Mouse (Mus musculus) forebrain, embryonic 13.5 days (tissue): ENCODE data around the gene Cacna1d. TPM values are rescaled to one million over a fixed set of nuclear protein-coding genes. Genes with fewer than 3 reads are reported as not detected.

Experiments
- ATAC-seq: fragments of 200-750 bp; cut with Nextera tagmentation; 2 replicates; pipeline ENCODE4 v1.8.0; 2017
- H3K27ac ChIP-seq: fragments of 300-500 bp; sonication (generic); 2 replicates; pipeline ENCODE4 v1.5.1; 2015; ENCODE audit warnings: inconsistent platforms, mild to moderate bottlenecking, moderate library complexity
- H3K27me3 ChIP-seq: fragments of 300-500 bp; sonication (generic); 2 replicates; pipeline ENCODE4 v1.6.1; 2015; ENCODE audit warnings: mild to moderate bottlenecking, inconsistent platforms
- H3K36me3 ChIP-seq: fragments of 300-500 bp; sonication (generic); 2 replicates; pipeline ENCODE4 v1.6.1; 2015; ENCODE audit warnings: mild to moderate bottlenecking, inconsistent platforms; ENCODE audit not compliant: poor library complexity, severe bottlenecking
- H3K4me1 ChIP-seq: fragments of 300-500 bp; sonication (generic); 2 replicates; pipeline ENCODE4 v1.6.1; 2015; ENCODE audit warnings: inconsistent platforms
- H3K4me2 ChIP-seq: fragments of 300-500 bp; sonication (generic); 2 replicates; pipeline ENCODE4 v1.6.1; 2015; ENCODE audit warnings: inconsistent platforms, mild to moderate bottlenecking, moderate library complexity
- H3K4me3 ChIP-seq: fragments of 300-500 bp; sonication (generic); 2 replicates; pipeline ENCODE4 v1.5.1; 2015; ENCODE audit warnings: mild to moderate bottlenecking, inconsistent platforms
- H3K9ac ChIP-seq: fragments of 300-500 bp; sonication (generic); 2 replicates; pipeline ENCODE4 v1.6.1; 2015; ENCODE audit warnings: mild to moderate bottlenecking, inconsistent platforms
- H3K9me3 ChIP-seq: fragments of 300-500 bp; sonication (generic); replicated peaks from 2 replicates; pipeline ENCODE4 v1.6.1; 2016; ENCODE audit warnings: inconsistent platforms
- WGBS: fragments of 180-500 bp; shearing (Covaris S2); methylation state at CpG from one replicate; pipeline ENCODE4 v1.1.7; 2015; 5-methylcytosine and 5-hydroxymethylcytosine counted together
- polyA plus RNA-seq: library from polyadenylated mRNA; unstranded; fragments of >200 nt; fragmentation: Nextera tagmentation; extraction: Ambion mirVana; gene quantifications from 2 replicates; pipeline ENCODE4 v1.2.1, GENCODE M21; 2015

The Cacna1d gene
- polyA plus RNA-seq, 1 experiment from 2014 or later, result 4.5 TPM

DNA sequence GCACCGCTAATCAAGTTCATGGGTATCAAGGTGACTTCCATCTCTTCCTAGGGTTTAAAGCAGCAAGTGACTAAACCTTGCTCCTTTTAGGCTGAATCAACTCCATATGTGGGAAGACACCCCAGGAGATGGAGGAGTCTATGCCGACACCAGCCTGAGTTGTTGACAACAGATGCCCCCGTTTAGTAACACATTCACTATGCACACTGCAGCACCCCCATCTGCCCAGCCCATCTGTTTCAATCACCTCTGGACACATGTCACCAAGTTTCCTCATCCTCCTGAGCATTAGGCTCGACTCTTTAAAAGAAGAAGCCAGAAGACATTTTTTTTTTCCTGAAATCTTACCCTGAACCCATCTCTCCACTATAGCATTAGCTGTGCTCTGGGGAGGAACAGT lies 242.4 kb downstream of the Cacna1d start:
- Histone ChIP-seq H3K9me3 (no peaks in the 10 kb centered on the region), H3K4me3 (no peak overlapping the region), H3K27me3 (no peaks in the 10 kb centered on the region), H3K36me3 (no peaks in the 10 kb centered on the region), H3K4me2 (no peak overlapping the region), H3K27ac (no peak overlapping the region), H3K4me1 (no peaks in the 10 kb centered on the region), H3K9ac (no peak overlapping the region)
- ATAC-seq, result no peak
- WGBS, result 80% methylated on average over 4 of the region's 4 CpGs

DNA sequence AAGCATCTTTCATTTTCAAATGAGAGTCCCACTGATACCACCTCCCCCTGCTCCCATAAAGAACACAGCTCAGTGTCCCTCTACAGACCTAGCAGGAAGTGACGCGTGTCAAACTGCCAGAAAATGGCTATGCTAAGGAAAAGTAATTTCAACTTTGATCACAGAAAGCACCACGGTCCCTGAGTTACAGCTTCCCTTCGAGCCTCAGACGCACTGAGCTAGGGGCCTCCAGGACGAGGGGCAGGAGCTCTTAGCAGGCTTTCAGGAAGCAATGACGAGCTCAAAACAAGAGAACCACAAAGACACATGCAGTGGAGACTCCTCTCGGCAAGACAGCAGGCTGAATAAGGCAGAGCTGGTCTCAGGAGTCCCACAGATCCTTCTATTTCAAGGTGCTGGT lies 243.1 kb downstream of the Cacna1d start:
- 71% methylated on average over 8 of the region's 8 CpGs for WGBS
- Histone ChIP-seq H3K4me3 (no peak overlapping the region), H3K9ac (no peak overlapping the region), H3K27me3 (no peaks in the 10 kb centered on the region), H3K4me2 (no peak overlapping the region), H3K36me3 (no peaks in the 10 kb centered on the region), H3K27ac (no peak overlapping the region), H3K9me3 (no peaks in the 10 kb centered on the region), H3K4me1 (no peaks in the 10 kb centered on the region)
- ATAC-seq, result no peak

DNA sequence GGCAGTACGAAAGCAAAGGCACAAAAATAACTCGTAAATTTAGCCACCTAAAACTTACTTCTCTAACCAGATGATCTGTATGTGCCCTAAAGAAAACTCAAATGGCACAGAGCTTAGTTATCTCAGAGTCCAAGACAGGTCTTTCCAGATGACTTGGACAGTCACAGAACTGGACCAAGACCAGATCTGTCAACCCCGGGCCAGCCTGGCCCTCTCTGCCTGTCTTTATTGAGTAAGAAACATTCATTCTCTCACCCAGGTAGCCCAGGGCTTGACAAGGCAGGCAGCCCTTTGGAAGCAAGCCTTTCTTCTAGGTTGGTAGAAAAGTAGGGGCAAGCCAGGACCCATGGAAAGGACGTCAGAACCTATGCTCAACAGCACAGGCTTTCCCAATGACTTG lies 243.6 kb downstream of the Cacna1d start:
- Histone ChIP-seq H3K4me2 (no peak overlapping the region), H3K4me3 (no peak overlapping the region), H3K27ac (no peak overlapping the region), H3K27me3 (no peaks in the 10 kb centered on the region), H3K36me3 (no peaks in the 10 kb centered on the region), H3K9me3 (no peaks in the 10 kb centered on the region), H3K4me1 (no peaks in the 10 kb centered on the region), H3K9ac (no peak overlapping the region)
- WGBS, result 89% methylated on average over 4 of the region's 4 CpGs
- ATAC-seq, result no peak

DNA sequence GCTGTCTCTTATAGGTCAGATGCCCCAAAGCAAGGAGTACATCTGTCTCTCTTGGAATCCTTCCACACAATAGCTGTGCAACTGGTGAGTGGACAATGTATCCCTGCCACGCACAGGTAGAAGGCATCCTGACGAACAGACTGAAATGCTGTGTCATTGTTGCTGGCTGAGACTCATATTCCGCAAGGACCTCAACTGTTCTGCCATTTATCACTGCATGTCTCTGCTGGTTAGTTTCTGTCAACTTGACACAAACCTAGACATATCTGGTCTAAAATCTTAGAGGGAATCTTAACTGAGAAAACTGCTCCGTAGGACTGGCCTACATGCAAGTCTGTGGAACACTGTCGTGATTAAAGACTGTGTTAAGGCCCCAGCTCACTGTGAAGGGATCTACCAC lies 246.5 kb downstream of the Cacna1d start:
- H3K4me3 ChIP-seq, result no peak overlapping the region
- no peaks in the 10 kb centered on the region for H3K27me3 ChIP-seq
- H3K9ac ChIP-seq, result no peak overlapping the region
- no peaks in the 10 kb centered on the region for H3K36me3 ChIP-seq
- H3K4me1 ChIP-seq, result no peaks in the 10 kb centered on the region
- H3K4me2 ChIP-seq, result no peak overlapping the region
- 92% methylated on average over 5 of the region's 5 CpGs for WGBS
- no peak overlapping the region for H3K27ac ChIP-seq
- no peak for ATAC-seq
- no peaks in the 10 kb centered on the region for H3K9me3 ChIP-seq

DNA sequence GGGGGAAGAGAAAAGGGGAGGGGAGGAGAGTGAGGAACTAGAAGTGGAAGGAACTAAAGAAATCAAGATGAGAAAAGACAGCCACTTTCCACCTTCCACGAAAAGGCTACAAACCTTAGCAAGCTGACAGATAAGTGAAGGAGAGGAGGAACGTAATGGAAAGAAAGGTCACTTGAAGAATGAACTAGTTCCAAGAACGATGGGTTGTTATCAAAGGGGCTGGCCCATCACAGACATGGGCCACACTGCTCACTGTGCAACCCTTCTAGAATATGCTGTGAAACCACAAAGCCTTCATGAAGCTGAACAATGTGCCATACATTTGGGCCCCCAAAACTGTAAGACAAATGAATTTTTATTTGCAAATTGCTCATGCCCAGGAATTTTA lies 248.4 kb downstream of the Cacna1d start:
- Histone ChIP-seq H3K4me3 (no peak overlapping the region), H3K27ac (no peak overlapping the region), H3K4me1 (no peaks in the 10 kb centered on the region), H3K9ac (no peak overlapping the region), H3K27me3 (no peaks in the 10 kb centered on the region), H3K9me3 (no peaks in the 10 kb centered on the region), H3K4me2 (no peak overlapping the region), H3K36me3 (no peaks in the 10 kb centered on the region)
- no peak for ATAC-seq
- 84% methylated on average over 3 of the region's 3 CpGs for WGBS

DNA sequence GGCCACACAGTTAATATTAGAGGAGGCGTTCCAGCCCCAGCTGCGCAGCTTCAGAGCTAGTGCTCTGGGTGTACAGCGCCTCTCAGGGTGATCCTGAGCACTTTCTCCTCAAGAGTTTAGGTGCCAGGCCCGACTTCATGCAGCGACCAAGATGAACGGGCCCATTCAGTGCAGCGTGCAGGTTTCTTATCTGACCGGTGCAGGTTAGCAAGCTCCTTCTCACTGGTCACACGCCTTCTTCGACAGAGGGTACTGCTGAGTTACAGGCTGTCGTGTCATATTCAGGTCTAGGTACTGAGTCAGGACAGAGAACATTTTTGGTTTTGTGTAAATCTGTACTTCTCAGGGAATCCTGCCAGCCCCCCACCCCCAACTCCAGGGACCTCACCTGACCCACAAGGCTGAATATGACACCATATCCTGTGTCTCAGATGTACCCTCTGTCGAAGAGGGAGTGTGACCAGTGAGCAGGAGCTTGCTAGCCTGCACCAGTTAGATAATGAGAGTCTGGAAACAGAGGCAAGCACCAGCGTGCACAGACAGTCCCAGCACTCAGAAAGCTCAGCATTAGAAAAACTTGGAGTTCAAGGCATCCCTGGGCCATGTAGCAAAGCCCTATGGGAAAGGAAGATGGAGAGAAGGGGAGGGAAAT lies 249.0 kb downstream of the Cacna1d start:
- H3K9me3 ChIP-seq, result no peaks in the 10 kb centered on the region
- no peaks in the 10 kb centered on the region for H3K27me3 ChIP-seq
- no peak overlapping the region for H3K4me3 ChIP-seq
- no peak overlapping the region for H3K9ac ChIP-seq
- H3K27ac ChIP-seq, result no peak overlapping the region
- no peaks in the 10 kb centered on the region for H3K36me3 ChIP-seq
- no peaks in the 10 kb centered on the region for H3K4me1 ChIP-seq
- no peak overlapping the region for H3K4me2 ChIP-seq
- no peak for ATAC-seq
- WGBS, result 89% methylated on average over 13 of the region's 13 CpGs

DNA sequence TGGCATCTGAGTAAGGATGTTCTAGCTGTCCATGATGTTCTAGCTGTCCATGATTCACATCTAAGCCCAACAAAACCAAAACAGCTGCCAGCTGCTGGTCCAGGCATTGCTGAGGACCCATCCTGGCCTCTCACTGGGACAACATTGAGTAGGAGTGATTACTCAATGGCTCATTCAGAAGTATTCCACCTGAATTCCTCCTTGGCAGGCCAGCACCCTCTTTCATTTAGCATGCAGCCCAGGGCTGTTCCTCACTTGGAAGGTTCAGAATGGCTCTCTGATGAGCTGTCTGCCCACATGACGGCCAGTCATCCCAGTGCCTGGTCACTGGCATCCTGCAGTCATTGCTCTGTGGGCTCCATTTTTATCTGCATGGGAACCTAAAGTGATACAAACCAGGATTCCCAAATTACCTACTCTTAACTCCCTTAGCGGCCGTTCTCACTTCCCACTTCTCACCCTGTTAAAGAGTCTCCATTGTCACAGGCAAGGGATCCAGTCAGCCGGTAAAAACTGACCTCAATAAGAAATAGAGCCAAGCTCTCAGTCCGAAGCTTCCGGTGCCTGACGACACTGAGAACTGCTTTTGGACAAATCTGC lies 250.2 kb downstream of the Cacna1d start:
- Histone ChIP-seq H3K4me1 (no peaks in the 10 kb centered on the region), H3K36me3 (no peaks in the 10 kb centered on the region), H3K9me3 (no peaks in the 10 kb centered on the region), H3K27me3 (no peaks in the 10 kb centered on the region), H3K4me2 (no peak overlapping the region), H3K9ac (no peak overlapping the region), H3K27ac (no peak overlapping the region), H3K4me3 (no peak overlapping the region)
- WGBS, result 69% methylated on average over 7 of the region's 7 CpGs
- ATAC-seq, result no peak

DNA sequence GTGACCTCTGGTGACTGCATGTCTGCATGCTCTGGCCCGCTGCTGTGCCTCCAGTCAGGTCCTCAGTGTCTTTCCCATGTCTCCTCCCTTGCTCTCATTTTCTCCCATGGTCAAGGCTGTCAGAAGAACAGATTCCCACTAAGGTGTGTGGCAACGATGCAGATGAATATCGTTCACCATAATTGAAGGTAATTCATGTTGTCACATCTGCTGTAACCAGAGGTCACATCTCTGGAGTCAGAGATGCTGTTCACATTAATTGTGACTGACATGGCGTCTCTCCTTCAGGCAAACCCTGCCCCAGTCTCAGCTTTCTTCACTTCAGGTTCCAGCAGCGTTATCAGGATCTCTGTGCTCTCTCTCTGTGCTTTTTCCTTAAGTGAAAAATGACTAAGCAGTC lies 252.4 kb downstream of the Cacna1d start:
- Histone ChIP-seq H3K9me3 (no peaks in the 10 kb centered on the region), H3K4me3 (no peak overlapping the region), H3K27ac (no peak overlapping the region), H3K9ac (no peak overlapping the region), H3K4me2 (no peak overlapping the region), H3K27me3 (no peaks in the 10 kb centered on the region), H3K36me3 (no peaks in the 10 kb centered on the region), H3K4me1 (no peaks in the 10 kb centered on the region)
- 88% methylated on average over 5 of the region's 5 CpGs for WGBS
- ATAC-seq, result no peak

DNA sequence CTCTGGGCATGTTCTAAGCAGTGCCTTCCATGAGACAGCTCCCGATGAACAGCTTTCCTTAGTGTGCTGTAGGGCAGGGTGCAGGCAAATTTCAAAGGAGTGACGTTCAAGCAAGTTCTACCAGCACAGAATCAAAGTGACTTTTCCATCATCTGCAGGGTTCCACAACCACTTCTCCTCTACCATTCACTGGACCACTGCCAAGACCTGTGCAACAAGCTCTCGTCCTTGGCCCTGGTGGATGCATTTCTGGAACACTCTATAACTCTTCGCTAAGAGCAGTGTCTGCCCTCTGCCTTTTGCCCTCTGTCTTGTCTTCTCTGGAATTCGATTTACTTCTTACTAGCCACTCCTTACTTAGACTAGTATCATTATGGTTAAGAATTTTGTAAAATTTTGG lies 266.1 kb downstream of the Cacna1d start:
- H3K9ac ChIP-seq, result no peak overlapping the region
- H3K36me3 ChIP-seq, result no peaks in the 10 kb centered on the region
- no peaks in the 10 kb centered on the region for H3K9me3 ChIP-seq
- no peak overlapping the region for H3K4me3 ChIP-seq
- H3K4me1 ChIP-seq, result no peaks in the 10 kb centered on the region
- H3K4me2 ChIP-seq, result no peak overlapping the region
- WGBS, result 88% methylated on average over 5 of the region's 5 CpGs
- ATAC-seq, result no peak
- no peaks in the 10 kb centered on the region for H3K27me3 ChIP-seq
- no peak overlapping the region for H3K27ac ChIP-seq

DNA sequence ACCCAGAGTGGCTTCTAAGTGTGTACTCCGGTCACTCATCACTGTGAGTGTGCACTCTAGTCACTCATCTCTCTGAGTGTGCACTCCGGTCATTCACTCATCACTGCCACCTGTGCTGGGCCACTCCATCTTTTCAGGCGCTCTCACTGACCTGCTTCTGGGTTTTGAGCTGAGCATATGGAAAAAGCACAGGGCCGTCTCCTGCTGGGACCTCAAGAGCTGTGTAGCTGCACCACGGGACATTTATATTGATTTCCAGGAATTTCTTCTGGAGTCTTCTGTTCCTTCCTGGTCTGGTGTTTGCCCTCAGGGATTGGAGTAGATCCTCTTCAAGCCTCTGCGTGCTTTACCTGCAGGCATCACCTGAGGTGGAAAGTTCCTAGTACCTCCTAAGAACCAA lies 269.2 kb downstream of the Cacna1d start:
- no peaks in the 10 kb centered on the region for H3K9me3 ChIP-seq
- ATAC-seq, result no peak
- no peaks in the 10 kb centered on the region for H3K27me3 ChIP-seq
- H3K4me2 ChIP-seq, result no peak overlapping the region
- H3K27ac ChIP-seq, result no peak overlapping the region
- no peak overlapping the region for H3K9ac ChIP-seq
- H3K4me3 ChIP-seq, result no peak overlapping the region
- WGBS, result 91% methylated on average over 6 of the region's 6 CpGs
- H3K4me1 ChIP-seq, result no peaks in the 10 kb centered on the region
- H3K36me3 ChIP-seq, result no peaks in the 10 kb centered on the region

DNA sequence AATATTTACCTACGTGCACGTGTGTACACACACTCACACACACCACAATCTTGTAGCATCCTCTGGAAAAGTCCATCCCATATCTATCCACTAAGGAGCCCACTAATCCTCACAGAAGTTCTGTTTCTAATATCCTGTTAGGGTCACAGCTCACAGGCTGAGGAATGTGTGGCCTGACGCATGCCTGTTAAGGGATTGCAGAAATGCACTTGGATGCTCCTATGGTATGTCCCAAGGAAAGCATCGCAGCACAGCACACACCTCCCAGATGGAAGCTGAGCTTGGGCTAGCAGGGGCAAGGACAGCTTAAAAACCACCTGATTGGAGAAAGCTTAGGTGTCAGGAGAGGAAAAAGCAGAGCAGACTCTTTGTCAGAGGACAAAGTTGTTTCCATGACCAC lies 271.4 kb downstream of the Cacna1d start:
- no peaks in the 10 kb centered on the region for H3K4me1 ChIP-seq
- no peaks in the 10 kb centered on the region for H3K36me3 ChIP-seq
- H3K27me3 ChIP-seq, result no peaks in the 10 kb centered on the region
- H3K9ac ChIP-seq, result no peak overlapping the region
- WGBS, result 88% methylated on average over 4 of the region's 4 CpGs
- H3K9me3 ChIP-seq, result no peaks in the 10 kb centered on the region
- H3K4me2 ChIP-seq, result no peak overlapping the region
- H3K4me3 ChIP-seq, result no peak overlapping the region
- no peak for ATAC-seq
- no peak overlapping the region for H3K27ac ChIP-seq

DNA sequence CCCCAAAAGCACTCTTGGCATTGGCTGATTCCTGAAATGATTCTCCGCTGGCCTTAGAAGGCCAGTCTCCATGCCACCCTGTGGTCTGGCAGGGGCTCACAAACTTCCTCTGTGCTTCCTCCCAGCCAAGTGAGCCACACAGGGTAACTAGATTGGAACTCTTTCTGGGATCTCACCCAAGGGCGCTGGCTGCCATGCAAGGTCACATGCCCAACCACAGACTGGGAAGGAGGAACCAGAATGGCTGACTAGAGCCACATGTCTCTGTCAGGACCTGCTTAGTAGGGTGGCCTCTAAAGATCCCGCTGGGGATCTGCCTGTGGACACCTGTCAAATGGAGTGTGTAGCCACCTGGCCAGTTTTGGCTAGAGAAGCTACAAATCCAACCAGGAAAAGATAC lies 273.1 kb downstream of the Cacna1d start:
- no peak overlapping the region for H3K4me2 ChIP-seq
- no peak overlapping the region for H3K9ac ChIP-seq
- no peak overlapping the region for H3K27ac ChIP-seq
- no peaks in the 10 kb centered on the region for H3K36me3 ChIP-seq
- H3K27me3 ChIP-seq, result no peaks in the 10 kb centered on the region
- H3K4me1 ChIP-seq, result no peaks in the 10 kb centered on the region
- H3K4me3 ChIP-seq, result no peak overlapping the region
- 93% methylated on average over 3 of the region's 3 CpGs for WGBS
- no peaks in the 10 kb centered on the region for H3K9me3 ChIP-seq
- no peak for ATAC-seq

DNA sequence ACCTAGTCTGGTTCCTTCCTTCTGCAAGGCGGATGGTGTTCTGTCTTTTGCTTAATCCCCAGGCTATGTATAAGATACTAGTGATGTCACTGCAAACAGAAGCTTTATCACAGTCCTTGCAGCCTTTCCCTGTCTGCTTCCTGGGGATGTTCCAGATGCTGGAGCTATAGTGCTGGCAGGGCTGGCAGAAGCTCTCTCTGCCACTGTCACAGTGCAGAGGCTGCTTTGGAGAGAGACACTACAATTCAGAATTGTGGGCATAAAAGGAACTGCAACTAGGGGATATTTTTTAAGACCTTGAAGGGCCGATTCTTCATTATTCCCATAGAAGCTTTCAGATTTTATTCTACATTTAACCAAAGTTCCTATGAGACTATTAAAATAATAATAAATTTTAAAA lies 274.1 kb downstream of the Cacna1d start:
- WGBS, result 85% methylated on average over 2 of the region's 2 CpGs
- no peaks in the 10 kb centered on the region for H3K9me3 ChIP-seq
- no peak for ATAC-seq

More for the DNA sequence above, 274.1 kb downstream of the Cacna1d start:
- Histone ChIP-seq H3K4me1 (no peaks in the 10 kb centered on the region), H3K27me3 (no peaks in the 10 kb centered on the region), H3K4me3 (no peak overlapping the region), H3K4me2 (no peak overlapping the region), H3K9ac (no peak overlapping the region), H3K36me3 (no peaks in the 10 kb centered on the region), H3K27ac (no peak overlapping the region)
